Mouse (Mus musculus) heart, postnatal 10 days (tissue): ENCODE data around the gene Nlrp9b. TPM values are rescaled to one million over a fixed set of nuclear protein-coding genes. Genes with fewer than 3 reads are reported as not detected.
A peak's percentile ranks its signal among the peaks of the same experiment; 100 is the strongest.
"Not testable (repeated sequence)": the region's sequence is repeated elsewhere in the genome, so short reads cannot be mapped to it uniquely, and the experiment has no call there.

Source experiments
- DNase-seq, 2 experiments: peaks; one replicate each; pipeline ENCODE4 v3.0.0; 2021
- intact Hi-C: fragments of 180-260 bp; cut with DNase I; formaldehyde crosslinking; loops from one replicate; pipeline ENCODE4 v1.15.1; 2025
- total RNA-seq, 2 experiments: library from RNA; stranded (reverse); gene quantifications; 2 replicates each; pipeline ENCODE4 v1.2.3; 2021

Nlrp9b gene
- total RNA-seq = not detected

GRCm38 (mm10) chr7:19991165-19991564, at the start of gene Nlrp9b:
Gene Nlrp9b, plus strand, starts transcription at chr7:19991465.
- intact Hi-C loops, DNase-seq: not testable (repeated sequence)

- DNase-seq = no peak
- intact Hi-C loops = no loop called here
These were observed 46.6 kb upstream of the Nlrp9b start for GRCm38 (mm10) chr7:19944709-19945108.

GRCm38 (mm10) chr7:19945201-19945600, 46.1 kb upstream of the Nlrp9b start:
- DNase-seq = no peak
- intact Hi-C loops = no loop called here

DNA sequence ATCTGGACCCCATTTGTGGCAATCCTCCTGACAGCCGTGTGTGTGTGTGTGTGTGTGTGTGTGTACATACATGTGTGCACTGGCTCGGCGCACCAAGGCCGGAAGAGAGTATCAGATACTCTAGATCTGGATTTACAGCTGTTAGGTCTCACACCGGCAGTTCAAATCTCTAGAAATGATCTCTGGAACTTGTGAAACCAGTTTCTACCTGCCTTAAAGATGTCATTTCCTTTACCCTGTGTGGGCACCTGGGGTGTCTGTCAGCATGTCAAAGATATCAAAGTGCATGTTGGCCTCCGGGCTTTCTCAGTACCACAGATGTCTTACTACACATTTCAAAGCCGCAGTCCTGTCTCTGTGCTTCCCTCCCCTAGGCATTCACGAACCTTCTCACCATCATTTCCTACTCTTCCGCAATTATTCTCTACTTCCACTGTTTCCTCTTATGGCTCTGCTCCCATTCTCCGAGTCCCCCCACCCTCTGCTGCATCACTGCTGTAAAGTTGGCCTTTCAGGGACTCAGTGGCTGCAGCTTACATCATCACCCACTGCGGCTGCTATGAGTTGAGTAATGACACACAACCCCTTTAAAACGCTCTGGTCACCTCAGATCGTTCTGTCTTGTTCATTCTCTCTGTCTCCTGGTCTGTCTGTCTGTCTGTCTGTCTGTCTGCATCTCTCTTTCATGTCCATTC, 45.3 kb upstream of the Nlrp9b start:
- intact Hi-C loops = no loop called here
- DNase-seq = no peak

GRCm38 (mm10) chr7:19948956-19949355, 42.3 kb upstream of the Nlrp9b start:
- intact Hi-C loops = no loop called here

GRCm38 (mm10) chr7:19949996-19950395, 41.3 kb upstream of the Nlrp9b start:
- DNase-seq = peak in 1 of 2 experiments; percentile 11
- intact Hi-C loops = loop anchor here (10.0 kb wide), 1 partner anchor 155 kb away; the partner anchor contains the start of gene Cblc

More at GRCm38 (mm10) chr7:19948956-19949355, 42.3 kb upstream of the Nlrp9b start:
- DNase-seq = no peak

DNA sequence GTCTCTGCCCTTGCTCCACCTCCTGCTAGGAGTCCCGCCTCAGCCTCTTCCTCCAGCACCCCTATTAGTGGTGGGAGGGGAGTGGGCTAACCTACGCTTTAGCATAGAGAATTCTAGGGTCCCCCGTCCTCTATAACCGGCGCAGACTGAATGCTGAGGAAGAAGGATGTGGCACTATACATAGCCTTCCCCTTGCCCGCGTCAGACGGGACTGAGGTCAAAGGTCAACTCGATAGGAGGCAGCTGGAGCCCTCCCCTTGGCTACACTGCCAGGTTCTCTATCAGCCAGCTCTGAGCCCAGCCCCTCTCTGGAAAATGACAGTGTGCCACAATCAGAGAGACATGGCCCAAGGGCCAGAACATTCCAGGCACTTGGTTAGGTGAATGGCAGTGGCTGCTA, 40.7 kb upstream of the Nlrp9b start, which contains the start of gene Igsf23:
TSS of gene Igsf23 (minus strand) at position 168 of the 400 bp plus-strand sequence.
- peak in 1 of 2 experiments; percentile 27 for DNase-seq
- intact Hi-C loops = loop anchor here (10.0 kb wide), 1 partner anchor 156 kb away; the partner anchor contains the start of gene Cblc

DNA sequence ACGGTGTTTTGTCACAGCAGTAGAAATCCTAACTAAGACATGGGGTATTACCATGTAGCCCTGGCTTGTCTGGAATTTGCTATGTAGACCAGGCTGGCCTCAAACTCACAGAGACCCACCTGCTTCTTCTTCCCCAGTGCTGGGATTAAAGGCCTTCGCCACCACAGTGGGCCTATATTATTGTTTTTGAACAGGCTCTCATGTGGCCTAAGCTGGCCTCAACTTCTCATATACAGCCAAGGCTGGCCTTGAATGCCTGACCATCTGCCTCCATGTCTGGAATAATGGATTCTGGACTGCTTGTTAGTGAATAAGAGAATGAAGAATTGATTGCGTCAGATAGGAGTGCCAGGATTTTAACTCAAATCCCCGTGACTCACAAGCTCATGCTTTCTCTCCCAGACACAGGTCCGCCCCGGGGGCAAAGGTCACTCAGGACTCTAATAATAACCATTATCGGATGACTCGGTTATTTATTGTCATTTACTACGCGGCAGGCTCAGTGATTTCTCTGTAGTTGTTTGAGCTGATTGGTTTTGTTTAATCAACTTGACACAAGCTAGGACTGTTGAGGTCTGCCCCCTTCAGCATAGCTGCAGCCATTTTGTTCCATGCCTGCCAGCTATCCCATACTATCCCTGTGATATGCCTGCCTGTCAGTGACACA, 38.8 kb upstream of the Nlrp9b start:
- DNase-seq = no peak
- intact Hi-C loops = loop anchor here (10.0 kb wide), 1 partner anchor 158 kb away; the partner anchor contains the start of gene Cblc

- no peak for DNase-seq
- intact Hi-C loops = loop anchor here (10.0 kb wide), 1 partner anchor 158 kb away; the partner anchor contains the start of gene Cblc
These were observed 38.2 kb upstream of the Nlrp9b start for GRCm38 (mm10) chr7:19953054-19953453.

GRCm38 (mm10) chr7:19955861-19956260, 35.4 kb upstream of the Nlrp9b start:
- DNase-seq = no peak
- intact Hi-C loops = loop anchor here (1.0 to 10.0 kb wide), 4 partner anchors 21 to 161 kb away; partner anchors contain the start of gene Cblc

DNA sequence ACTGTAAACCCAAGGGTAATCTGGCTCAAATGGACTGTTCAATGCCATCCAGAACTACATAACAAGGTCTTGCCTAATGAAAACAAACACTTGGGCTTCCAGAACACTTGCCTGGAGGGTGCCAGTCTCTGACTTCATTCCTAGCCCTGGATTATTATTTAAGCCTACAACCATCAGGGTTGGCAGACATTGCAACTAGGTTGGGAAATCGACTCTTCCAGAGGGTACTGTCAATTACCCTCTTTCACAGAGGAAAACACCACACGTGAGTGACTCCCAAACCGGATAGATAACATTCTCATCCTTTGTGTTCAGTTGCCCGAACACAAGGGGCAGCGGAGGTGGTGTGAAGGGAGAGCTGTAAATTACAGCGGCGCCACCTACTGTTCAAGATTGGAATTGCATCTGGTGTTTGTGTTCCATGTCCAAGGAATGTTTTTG, 34.9 kb upstream of the Nlrp9b start:
- DNase-seq = peak; percentile 91 to 96
- intact Hi-C loops = loop anchor here (1.0 to 10.0 kb wide), 4 partner anchors 22 to 162 kb away; partner anchors contain the start of gene Cblc

DNA sequence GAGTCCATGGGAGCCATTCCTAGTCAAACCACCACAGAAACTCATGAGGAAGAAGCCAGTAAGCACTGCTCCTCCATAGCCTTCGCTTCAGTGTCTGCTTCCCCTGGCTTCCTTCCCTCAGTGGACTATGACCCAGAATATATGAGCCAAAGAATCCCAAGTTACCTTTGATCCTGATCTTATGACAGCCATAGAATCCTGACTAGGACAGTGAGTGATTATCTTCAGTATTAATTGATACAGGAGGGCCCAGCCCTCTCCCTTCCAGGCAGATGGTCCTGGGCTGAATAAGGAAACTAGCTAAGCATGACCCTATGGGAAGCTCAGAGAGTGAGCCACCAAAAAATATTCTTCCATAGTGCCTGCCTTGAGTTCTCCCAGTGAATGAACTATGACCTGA, 28.8 kb upstream of the Nlrp9b start:
- intact Hi-C loops = no loop called here
- no peak for DNase-seq

DNA sequence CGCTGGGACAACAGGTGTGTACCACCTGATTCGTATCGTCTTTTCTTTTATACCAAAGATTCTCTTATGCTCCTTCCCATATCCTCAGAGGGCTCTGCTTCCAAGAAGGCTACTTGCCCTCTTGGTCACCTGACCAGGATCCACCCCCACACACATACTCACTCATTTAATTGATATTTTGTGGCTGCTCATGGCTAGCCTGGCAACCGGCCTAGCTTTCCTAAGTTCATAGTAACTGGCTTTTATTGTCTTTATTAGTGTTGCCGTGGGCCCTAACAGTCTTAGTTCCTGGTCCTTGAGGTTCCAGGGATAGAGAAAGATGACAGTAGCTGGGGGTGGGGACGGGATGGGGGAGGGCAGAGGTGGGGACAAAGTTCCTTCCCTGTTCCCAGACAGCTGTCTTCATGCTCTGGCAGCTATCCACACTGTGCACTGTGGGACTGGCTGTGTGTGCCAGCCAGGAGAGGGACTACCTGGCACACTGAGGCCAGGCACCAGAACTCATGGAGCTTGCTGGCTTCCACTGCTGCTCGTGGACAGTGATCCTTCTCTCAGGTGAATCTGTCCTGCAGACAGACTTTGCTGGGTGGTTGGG, 26.2 kb upstream of the Nlrp9b start, which contains the start of gene Ceacam20:
TSS of gene Ceacam20 (plus strand) at position 428 of the 595 bp plus-strand sequence.
- no peak for DNase-seq
- intact Hi-C loops = no loop called here

- intact Hi-C loops = no loop called here
- no peak for DNase-seq
These were observed 22.2 kb upstream of the Nlrp9b start for GRCm38 (mm10) chr7:19969106-19969505.

DNA sequence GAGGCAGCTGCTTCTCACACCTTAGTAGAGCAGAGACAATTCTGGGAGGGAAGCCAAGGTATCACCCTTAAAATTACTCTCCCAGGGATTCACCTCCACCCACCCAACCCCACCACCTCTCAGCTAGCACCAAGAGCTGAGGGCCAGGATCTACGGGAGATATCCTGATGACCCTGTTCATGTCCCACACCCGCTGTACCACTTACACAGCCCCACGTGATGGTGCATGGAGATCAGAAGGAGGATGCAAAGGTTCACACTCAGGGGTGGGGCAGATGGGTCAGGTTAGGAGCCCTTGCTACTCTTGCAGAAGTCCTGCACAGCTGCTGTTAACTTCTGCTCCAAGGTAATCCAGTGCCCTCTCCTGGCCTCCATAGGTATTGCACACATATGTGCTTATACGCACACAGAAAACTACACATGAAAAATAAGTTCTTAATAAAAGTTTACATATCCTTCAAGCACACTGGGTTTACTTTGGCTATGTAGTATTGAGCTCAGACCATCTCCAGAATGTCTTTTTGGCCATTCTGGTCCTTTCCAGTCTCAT, 21.6 kb upstream of the Nlrp9b start:
- intact Hi-C loops = no loop called here
- DNase-seq = no peak

- intact Hi-C loops = no loop called here
- DNase-seq = no peak
These were observed 21.1 kb upstream of the Nlrp9b start for GRCm38 (mm10) chr7:19970196-19970595.

GRCm38 (mm10) chr7:19971516-19971915, 19.7 kb upstream of the Nlrp9b start:
- no peak for DNase-seq
- intact Hi-C loops = no loop called here

DNA sequence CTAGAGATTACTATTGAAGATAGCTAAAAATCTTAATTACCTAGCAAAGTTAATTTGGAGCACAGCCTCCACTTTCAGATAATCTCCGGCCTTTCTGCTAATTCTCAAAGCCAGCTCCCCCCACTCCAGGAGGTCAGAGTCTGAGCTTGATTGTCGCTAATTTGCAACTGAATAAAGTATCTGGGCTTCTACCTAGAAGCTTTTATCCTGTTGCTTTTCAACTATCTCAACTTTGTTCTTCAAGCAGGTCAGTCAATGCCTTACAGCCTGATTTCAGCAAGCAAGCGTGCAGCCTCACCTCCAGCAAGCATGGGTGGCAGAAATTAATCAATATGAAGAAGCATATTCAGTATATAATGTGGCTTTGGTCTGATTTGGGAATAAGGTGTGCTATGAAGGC, 5.5 kb downstream of the Nlrp9b start:
- DNase-seq, intact Hi-C loops: not testable (repeated sequence)

DNA sequence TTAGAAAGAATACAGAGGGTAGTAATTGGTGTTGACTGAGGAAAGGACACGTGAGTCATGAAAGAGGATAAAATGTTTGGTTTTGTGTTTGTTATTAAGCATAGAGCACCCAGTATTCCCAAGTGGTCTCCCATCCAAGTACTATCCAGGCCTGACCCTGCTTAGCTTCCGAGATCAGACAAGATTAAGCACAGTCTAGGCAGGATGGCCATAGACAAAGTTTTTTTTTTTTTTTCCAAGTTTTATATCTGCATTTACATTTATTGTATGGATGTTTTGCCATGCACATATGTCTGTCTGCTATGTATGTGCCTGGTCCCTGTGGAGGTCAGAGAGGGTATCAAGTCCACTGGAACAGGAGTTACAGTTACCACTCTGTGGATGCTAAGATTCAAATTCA, 18.7 kb downstream of the Nlrp9b start:
- intact Hi-C loops = no loop called here
- DNase-seq = no peak

DNA sequence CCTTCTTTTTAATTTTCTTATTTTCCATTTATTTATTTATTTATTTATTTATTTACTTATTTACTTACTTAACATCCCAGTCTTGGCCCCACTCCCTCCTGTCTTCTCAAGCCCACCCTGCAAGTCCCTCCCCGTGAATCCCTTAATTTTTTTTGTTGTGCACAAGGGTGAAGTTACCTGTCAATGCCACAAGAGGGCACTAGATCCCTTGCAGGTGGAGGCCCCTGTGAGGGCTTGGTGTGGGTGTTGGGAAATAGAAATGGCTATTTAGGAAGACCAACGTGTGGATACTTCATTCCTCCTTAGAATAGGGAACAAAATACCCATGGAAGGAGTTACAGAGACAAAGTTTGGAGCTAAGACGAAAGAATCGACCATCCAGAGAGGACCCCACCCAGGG, 72.8 kb downstream of the Nlrp9b start:
- DNase-seq, intact Hi-C loops: not testable (repeated sequence)

GRCm38 (mm10) chr7:20078118-20078517, 86.9 kb downstream of the Nlrp9b start:
- intact Hi-C loops, DNase-seq: not testable (repeated sequence)
